Mouse (Mus musculus) limb, embryonic 13.5 days (tissue): Measurements from ENCODE around the gene Irf2bpl. TPM values are rescaled to one million over a fixed set of nuclear protein-coding genes. Genes with fewer than 3 reads are reported as not detected.
A peak's percentile ranks its signal among the peaks of the same experiment; 100 is the strongest.

Experiments used
- ATAC-seq: fragments of 200-750 bp; cut with Nextera tagmentation; 2 replicates; pipeline ENCODE4 v1.8.0; 2017; ENCODE audit warnings: low read depth, moderate number of reproducible peaks, moderate TSS enrichment; ENCODE audit not compliant: low FRiP score
- H3K27ac ChIP-seq: fragments of 300-500 bp; sonication (generic); 2 replicates; pipeline ENCODE4 v1.5.1; 2015; ENCODE audit warnings: inconsistent platforms, mild to moderate bottlenecking, moderate library complexity
- H3K27me3 ChIP-seq: fragments of 300-500 bp; sonication (generic); 2 replicates; pipeline ENCODE4 v1.6.1; 2015; ENCODE audit warnings: mild to moderate bottlenecking, inconsistent platforms
- H3K36me3 ChIP-seq: fragments of 300-500 bp; sonication (generic); 2 replicates; pipeline ENCODE4 v1.6.1; 2015; ENCODE audit warnings: inconsistent platforms, mild to moderate bottlenecking, moderate library complexity
- H3K4me1 ChIP-seq: fragments of 300-500 bp; sonication (generic); 2 replicates; pipeline ENCODE4 v1.6.1; 2015; ENCODE audit warnings: inconsistent platforms
- H3K4me2 ChIP-seq: fragments of 300-500 bp; sonication (generic); replicated peaks from 2 replicates; pipeline ENCODE4 v1.6.1; 2015; ENCODE audit warnings: inconsistent platforms, mild to moderate bottlenecking, moderate library complexity
- H3K4me3 ChIP-seq: fragments of 300-500 bp; sonication (generic); 2 replicates; pipeline ENCODE4 v1.5.1; 2015; ENCODE audit warnings: moderate library complexity, mild to moderate bottlenecking, inconsistent platforms
- H3K9ac ChIP-seq: fragments of 300-500 bp; sonication (generic); 2 replicates; pipeline ENCODE4 v1.6.1; 2015; ENCODE audit warnings: mild to moderate bottlenecking, inconsistent platforms
- H3K9me3 ChIP-seq: fragments of 300-500 bp; sonication (generic); 2 replicates; pipeline ENCODE4 v1.6.1; 2016; ENCODE audit warnings: inconsistent platforms
- WGBS: fragments of 180-500 bp; shearing (Covaris S2); methylation state at CpG from one replicate; pipeline ENCODE4 v1.1.7; 2015; 5-methylcytosine and 5-hydroxymethylcytosine counted together
- polyA plus RNA-seq: library from polyadenylated mRNA; unstranded; fragments of >200 nt; fragmentation: Nextera tagmentation; extraction: Ambion mirVana; gene quantifications from 2 replicates; pipeline ENCODE4 v1.2.1, GENCODE M21; 2015

Gene Irf2bpl
- polyA plus RNA-seq, 1 experiment from 2014 or later = 41.2 TPM

DNA sequence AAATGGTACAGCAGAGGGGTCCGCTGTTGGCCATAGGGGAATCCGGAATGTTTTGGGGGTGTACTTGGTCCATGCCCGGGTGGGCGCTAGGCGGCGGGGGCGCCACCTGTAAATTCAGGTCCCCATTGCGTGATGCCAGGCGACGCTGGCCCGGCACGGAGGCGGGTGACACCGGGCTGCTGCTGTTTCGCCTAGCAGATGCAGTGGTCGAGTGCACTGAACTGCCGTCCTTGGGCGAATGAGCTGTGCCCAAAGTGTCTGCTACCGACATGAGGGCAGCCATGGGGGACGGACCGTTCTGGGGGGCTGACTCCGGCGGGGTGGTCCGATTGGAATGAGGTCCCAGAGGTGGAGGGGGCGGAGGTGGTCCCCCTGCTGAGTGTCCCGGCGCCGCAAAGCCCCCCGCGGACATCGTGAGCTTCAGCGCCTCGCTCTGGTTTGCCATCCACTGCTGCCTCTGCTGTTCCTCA, 2.8 kb downstream of the Irf2bpl start:
- Histone ChIP-seq H3K4me2 (peak overlapping the region; percentile 99), H3K27me3 (no peaks in the 10 kb centered on the region), H3K4me3 (peak overlapping the region; percentile 92), H3K36me3 (peaks cover 10% of the 10 kb centered on the region), H3K27ac (peak overlapping the region; percentile 100; the same call in 1 of the 2 replicates), H3K9me3 (no peaks in the 10 kb centered on the region), H3K9ac (peak overlapping the region; percentile 98), H3K4me1 (peaks cover 57% of the 10 kb centered on the region)
- WGBS = 8% methylated on average over 32 of the region's 33 CpGs
- no peak for ATAC-seq

DNA sequence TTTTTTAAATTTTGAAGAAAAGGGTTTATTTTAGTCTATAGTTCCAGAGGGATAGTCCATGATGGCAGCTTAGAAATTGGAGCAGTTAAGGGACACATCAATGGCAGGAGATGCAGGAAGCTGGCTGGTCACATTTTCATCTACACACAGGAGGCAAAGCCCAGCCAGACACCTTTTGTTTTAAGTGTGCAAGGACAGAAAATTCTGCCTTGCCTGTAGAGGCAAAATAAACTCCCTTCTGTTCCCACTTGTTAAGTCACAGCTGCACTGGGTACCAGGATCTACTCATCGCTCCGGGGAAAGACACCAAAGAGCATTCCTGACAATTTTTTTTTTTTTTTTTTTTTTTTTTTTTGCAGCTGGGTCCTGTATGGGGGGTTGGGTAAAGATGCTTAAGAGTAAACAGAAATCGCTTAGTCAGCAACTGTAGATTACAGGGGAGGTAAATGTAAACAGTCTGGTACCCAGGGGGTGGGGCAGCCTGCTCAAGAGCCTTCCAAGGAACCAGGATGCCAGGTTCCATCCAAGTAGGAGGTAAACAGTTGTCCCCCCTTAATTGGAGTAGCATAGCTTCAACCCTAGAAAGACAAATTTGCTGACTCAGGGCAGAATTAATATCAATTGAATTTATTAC, 4.4 kb downstream of the Irf2bpl start:
- no peak for ATAC-seq
- H3K4me3 ChIP-seq = no peak overlapping the region
- H3K27me3 ChIP-seq = no peaks in the 10 kb centered on the region
- no peak overlapping the region for H3K27ac ChIP-seq
- WGBS = 55% methylated on average over 3 of the region's 3 CpGs
- H3K9me3 ChIP-seq = no peaks in the 10 kb centered on the region
- peaks cover 40% of the 10 kb centered on the region for H3K4me1 ChIP-seq
- peak overlapping the region; percentile 99 for H3K4me2 ChIP-seq
- H3K9ac ChIP-seq = no peak overlapping the region
- peaks cover 10% of the 10 kb centered on the region for H3K36me3 ChIP-seq

DNA sequence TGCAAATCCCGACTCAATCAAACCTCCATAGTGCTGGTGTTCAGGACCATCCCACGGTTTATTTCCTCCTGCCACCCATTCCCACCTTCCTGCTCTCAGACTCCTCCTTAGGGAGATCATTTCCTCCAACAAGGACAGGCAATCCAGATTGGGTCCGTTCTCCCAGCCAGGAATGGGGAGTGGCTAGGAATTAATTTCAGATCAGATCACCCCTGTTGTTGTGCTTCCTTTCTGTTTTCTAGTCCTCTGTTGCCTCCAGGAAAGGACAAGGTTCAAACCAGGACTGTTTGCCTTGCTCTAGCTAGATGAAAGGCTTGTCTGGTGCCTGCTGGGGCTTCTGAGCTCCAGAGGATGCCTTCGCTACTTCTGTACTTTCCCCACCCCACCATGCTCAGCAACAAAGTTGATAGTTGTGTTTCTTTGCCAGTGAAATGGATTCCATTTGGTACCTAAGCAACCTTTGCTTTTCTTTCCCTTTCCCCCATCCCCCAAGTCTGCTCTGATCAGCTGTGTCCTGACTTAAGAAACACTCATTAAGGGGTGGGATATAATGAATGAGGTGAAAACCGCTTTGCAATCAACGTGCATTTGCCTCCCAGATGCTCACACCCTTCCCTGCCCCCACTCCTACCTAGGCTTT, 5.0 kb downstream of the Irf2bpl start:
- no peak for ATAC-seq
- no peak overlapping the region for H3K9ac ChIP-seq
- no peak overlapping the region for H3K4me2 ChIP-seq
- no peaks in the 10 kb centered on the region for H3K27me3 ChIP-seq
- WGBS = 43% methylated on average over 6 of the region's 6 CpGs
- peak overlapping the region; percentile 15; the same call in 1 of the 2 replicates for H3K27ac ChIP-seq
- peaks cover 10% of the 10 kb centered on the region for H3K36me3 ChIP-seq
- H3K9me3 ChIP-seq = no peaks in the 10 kb centered on the region
- H3K4me1 ChIP-seq = peaks cover 38% of the 10 kb centered on the region
- H3K4me3 ChIP-seq = no peak overlapping the region

DNA sequence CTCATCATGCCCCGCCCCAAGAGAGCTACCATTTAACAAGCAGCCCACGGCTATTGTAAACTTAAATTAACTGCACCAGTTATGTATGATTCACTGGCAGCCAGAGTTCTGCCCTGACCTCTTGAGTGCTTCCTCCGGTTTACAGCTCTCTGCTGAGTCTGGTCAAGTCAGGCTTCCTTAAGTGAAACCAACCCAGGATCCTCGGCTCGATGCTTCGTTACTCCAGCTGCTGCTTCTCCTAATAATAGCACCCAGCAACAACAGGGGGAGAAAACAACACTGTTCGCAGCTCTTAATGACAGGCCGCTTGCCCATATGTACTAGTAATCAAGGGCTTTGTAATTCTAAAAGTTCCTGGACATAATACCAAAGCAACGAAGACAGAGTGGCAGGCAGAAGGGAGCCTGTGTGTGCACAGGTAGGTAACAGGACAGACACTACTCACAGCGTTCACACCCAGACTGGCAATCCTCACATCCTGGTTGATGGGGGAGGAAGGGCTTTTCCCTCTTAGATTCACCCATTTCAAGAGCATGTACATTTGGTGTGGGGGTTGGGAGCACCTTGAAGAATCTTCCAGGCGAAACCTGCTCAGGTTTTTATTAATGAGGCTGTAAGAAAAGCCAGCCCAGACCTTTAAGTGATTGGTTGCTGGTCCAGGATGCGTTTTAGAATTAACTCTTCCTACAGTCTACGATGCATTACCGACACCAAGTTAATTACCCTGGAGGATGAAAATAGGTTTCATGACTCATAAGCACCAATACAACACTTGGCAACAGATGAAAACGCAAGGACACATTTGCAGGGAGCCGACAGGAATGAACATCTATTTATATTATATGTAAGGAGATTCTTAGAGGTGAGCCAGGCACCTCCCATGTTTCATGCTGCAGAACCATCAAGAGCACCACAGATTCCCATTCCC, 5.9 kb downstream of the Irf2bpl start:
- H3K27ac ChIP-seq = peak overlapping the region; percentile 52; the same call in 1 of the 2 replicates
- WGBS = 32% methylated on average over 16 of the region's 16 CpGs
- no peaks in the 10 kb centered on the region for H3K27me3 ChIP-seq
- no peaks in the 10 kb centered on the region for H3K9me3 ChIP-seq
- no peak for ATAC-seq
- H3K9ac ChIP-seq = no peak overlapping the region
- H3K4me3 ChIP-seq = no peak overlapping the region
- H3K36me3 ChIP-seq = peaks cover 10% of the 10 kb centered on the region
- H3K4me2 ChIP-seq = peak overlapping the region; percentile 31
- H3K4me1 ChIP-seq = peaks cover 38% of the 10 kb centered on the region

DNA sequence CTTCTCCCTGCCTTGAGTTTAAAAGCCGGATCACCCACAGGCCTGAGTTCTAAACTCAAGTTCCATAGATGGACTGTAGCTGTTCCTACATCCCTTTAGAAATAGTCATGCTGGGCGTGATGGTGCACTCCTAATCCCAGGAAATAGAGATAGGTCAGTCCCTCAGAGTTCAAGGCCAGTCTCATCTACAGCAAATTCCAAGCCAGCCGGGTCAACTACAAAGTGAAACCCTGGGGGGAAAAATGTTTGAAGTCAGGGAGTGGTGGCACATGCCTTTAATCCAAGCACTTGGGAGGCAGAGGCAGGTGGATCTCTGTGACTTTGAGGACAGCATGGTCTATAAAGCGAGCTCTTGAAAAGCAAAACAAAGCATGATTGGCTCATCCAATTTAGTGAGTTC, 7.6 kb downstream of the Irf2bpl start:
- Histone ChIP-seq H3K27me3 (no peaks in the 10 kb centered on the region), H3K4me2 (no peak overlapping the region), H3K27ac (no peak overlapping the region), H3K9ac (no peak overlapping the region), H3K36me3 (peaks cover 6% of the 10 kb centered on the region), H3K9me3 (no peaks in the 10 kb centered on the region), H3K4me3 (no peak overlapping the region), H3K4me1 (peaks cover 42% of the 10 kb centered on the region)
- no peak for ATAC-seq
- WGBS = 86% methylated on average over 4 of the region's 4 CpGs

DNA sequence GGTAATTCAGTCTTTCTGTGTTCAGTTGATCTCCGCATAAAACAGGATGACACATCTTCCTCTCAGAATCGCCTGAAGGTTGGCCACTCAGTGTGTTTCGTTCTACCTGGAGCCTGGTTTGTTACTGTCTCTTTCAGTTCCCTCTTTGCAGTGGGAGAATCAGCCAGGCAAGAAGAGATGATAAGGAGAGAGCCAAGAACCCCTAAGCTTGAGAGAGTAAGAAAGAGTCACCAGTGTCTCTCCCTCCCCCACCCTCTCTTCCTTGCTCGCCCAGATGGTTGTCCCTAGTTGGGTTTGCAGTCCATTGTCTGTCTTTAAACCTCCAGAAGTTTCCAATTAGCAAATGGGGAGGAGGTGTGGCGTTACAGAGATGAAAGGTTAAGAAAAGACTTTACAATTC, 8.5 kb downstream of the Irf2bpl start:
- 47% methylated on average over 5 of the region's 5 CpGs for WGBS
- Histone ChIP-seq H3K9ac (no peak overlapping the region), H3K4me1 (peaks cover 36% of the 10 kb centered on the region), H3K9me3 (no peaks in the 10 kb centered on the region), H3K36me3 (peaks cover 3% of the 10 kb centered on the region; the same call in 1 of the 2 replicates), H3K4me2 (no peak overlapping the region), H3K27me3 (no peaks in the 10 kb centered on the region), H3K4me3 (no peak overlapping the region), H3K27ac (no peak overlapping the region)
- ATAC-seq = no peak

DNA sequence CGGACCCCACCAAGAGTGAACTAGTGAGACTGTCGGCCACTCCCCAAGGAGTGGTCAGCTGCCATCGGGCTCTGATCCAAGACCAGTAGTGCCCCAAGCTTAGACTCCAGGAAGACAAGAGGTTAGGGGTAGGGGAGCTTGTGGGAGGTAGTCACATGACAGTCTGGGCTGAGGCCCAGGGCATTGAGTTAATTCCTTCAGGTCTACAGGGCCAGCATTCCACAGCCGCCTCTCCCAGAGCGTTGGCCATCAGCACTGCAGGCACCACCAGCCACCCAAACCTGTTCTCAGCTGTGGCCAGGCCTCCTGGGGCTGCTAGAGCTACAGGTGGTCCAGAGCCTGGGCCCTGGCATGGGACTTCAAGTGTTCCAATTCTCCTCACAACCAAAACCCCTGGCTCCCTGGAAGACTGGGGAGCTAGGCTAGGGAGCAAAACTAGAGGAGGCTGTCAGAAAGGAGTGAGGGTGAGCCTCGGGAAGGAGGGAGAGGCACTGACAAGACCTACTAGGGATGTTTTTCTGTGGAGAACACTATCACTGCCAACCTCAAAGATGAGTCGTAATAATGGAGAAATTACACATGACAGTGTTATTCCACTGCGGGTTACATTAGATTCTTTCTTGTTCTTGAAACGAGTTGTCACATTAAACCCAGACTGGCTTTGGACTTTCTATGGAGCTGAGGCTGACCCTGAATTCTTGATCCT, 12.1 kb downstream of the Irf2bpl start:
- WGBS = 79% methylated on average over 9 of the region's 9 CpGs
- H3K27ac ChIP-seq = no peak overlapping the region
- no peaks in the 10 kb centered on the region for H3K36me3 ChIP-seq
- ATAC-seq = no peak
- H3K27me3 ChIP-seq = no peaks in the 10 kb centered on the region
- peaks cover 12% of the 10 kb centered on the region for H3K4me1 ChIP-seq
- no peak overlapping the region for H3K4me2 ChIP-seq
- no peak overlapping the region for H3K4me3 ChIP-seq
- H3K9ac ChIP-seq = no peak overlapping the region
- H3K9me3 ChIP-seq = no peaks in the 10 kb centered on the region

DNA sequence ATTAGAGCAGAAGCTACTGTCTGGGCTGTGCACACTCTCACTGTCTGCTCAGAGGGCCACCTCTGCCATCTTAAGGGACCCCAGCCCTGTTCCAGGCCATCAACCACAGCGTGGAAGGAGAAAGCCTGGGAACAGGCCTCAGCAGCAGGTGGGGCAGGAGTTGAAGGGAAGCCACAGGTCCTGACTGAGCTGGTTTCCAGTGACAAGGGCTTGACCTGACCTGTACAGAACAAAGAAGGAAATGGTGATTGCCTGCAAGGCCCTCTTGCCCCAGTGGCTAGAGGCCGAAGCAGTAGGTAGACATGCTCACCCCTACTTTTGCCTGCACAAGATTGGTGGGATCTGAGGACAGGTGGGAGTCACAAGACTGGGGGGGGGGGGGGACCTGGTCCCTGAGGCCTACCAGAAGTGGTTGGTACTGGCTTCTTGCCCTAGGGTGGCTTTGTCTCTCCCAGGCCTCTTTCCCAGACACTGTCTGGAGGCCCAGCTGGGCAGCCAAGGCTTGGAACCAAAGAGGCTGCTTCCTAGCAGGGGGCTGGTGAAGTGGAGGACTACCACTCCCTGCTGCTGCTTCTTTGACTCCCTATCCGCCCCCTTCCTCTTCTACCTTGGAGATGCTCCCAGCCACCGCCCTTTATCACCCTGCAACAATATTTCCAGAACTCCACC, 12.8 kb downstream of the Irf2bpl start:
- H3K9ac ChIP-seq = no peak overlapping the region
- H3K27me3 ChIP-seq = no peaks in the 10 kb centered on the region
- H3K4me1 ChIP-seq = peaks cover 18% of the 10 kb centered on the region
- no peaks in the 10 kb centered on the region for H3K36me3 ChIP-seq
- H3K4me2 ChIP-seq = no peak overlapping the region
- no peaks in the 10 kb centered on the region for H3K9me3 ChIP-seq
- no peak overlapping the region for H3K4me3 ChIP-seq
- H3K27ac ChIP-seq = no peak overlapping the region; the same call in 1 of the 2 replicates
- WGBS = 87% methylated on average over 4 of the region's 4 CpGs
- no peak for ATAC-seq

DNA sequence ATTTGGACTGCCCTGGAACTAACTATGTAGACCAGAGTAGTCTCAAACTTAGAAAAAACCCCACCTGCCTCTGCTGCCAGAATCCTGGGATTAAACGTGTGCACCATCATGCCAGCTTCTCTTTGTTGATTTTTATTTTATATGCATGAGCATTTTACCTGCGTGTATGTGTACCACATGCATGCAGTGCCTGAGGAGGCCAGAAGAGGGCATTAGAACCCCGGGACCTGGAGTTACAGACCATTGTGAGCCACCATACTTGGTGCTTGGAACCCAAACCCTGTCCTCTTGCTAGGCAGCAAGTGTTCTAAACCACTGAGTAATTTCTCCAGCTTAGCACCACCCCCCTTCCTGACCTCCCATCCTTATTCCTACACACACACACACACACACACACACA, 13.6 kb downstream of the Irf2bpl start:
- Histone ChIP-seq H3K27me3 (no peaks in the 10 kb centered on the region), H3K27ac (no peak overlapping the region), H3K9ac (no peak overlapping the region), H3K9me3 (no peaks in the 10 kb centered on the region), H3K36me3 (no peaks in the 10 kb centered on the region), H3K4me1 (peaks cover 18% of the 10 kb centered on the region), H3K4me2 (no peak overlapping the region), H3K4me3 (no peak overlapping the region)
- WGBS = 94% methylated on average over 3 of the region's 3 CpGs
- no peak for ATAC-seq

DNA sequence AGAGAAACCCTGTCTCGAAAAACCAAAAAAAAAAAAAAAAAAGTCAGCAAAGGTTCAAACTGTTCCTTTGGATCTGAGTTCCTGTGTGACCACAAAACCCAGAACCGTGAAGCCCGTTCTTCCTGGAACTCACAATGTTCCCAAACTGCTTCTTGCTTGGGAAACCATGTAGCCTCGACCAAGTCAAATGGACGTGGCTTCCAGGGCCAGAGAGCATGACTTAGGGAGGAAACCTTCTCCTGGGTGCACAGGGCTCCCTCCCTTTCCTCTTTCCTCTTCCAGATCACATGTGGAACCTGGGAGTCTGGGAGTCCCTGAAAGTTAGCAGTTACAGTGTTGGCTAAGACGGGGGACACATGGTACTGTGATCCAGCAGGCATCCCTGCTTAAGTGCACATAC, 14.8 kb downstream of the Irf2bpl start:
- Histone ChIP-seq H3K4me1 (peaks cover 18% of the 10 kb centered on the region), H3K27ac (no peak overlapping the region), H3K9me3 (no peaks in the 10 kb centered on the region), H3K4me2 (no peak overlapping the region), H3K9ac (no peak overlapping the region), H3K36me3 (no peaks in the 10 kb centered on the region), H3K27me3 (no peaks in the 10 kb centered on the region), H3K4me3 (no peak overlapping the region)
- WGBS = 83% methylated on average over 6 of the region's 6 CpGs
- no peak for ATAC-seq
